Mouse (Mus musculus): Measurements from ENCODE around the gene Bricd5. TPM values are rescaled to one million over a fixed set of nuclear protein-coding genes. Genes with fewer than 3 reads are reported as not detected.

The Bricd5 gene
- total and polyA plus RNA-seq, 2 experiments = 0.67 TPM; not detected in 1

DNA sequence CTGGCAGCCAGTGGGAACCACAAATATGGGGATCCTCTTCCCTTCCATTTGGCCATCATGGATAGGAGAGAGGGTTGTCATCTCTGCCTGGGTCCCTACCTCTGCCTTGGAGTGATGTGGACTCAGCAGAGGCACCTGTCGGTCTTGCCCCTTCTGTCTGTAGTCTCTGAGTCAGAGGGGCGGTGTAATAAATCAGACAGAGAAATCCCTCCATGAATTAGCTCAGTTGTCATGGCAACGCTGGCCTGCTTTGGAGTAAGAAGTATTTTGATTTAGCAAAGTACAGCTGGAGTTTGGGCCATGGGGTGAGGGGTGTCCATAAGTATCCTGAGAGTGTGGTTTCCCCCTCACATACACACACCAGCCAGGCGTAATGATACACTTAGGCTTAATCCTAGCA is 16.7 kb downstream of the Bricd5 start:
- Histone ChIP-seq H3K36me3 (ENCODE audit: control insufficient read depth, insufficient read depth, low read length) (no peaks in the 10 kb centered on the region), H3K27ac (replicated peaks; ENCODE audit: insufficient read depth, low read depth, low read length) (no peak overlapping the region), H3K4me3 (ENCODE audit: insufficient read depth, low read depth, low read length) (no peak overlapping the region), H3K79me2 (ENCODE audit: control insufficient read depth, insufficient read depth, low read length) (no peaks in the 10 kb centered on the region), H3K9ac (ENCODE audit: low read depth, low read length) (no peak overlapping the region), H3K4me1 (ENCODE audit: control insufficient read depth, insufficient read depth, low read length) (no peaks in the 10 kb centered on the region), H3K27me3 (ENCODE audit: control insufficient read depth, insufficient read depth, low read length) (peaks cover 13% of the 10 kb centered on the region)
- no peak for TF ChIP-seq CTCF (IDR thresholded peaks at IDR 0.05; ENCODE audit: low read depth, low read length)
- TF ChIP-seq POLR2A (IDR thresholded peaks at IDR 0.05; ENCODE audit: extremely low read depth, insufficient read depth, low read length) = no peak
- DNase-seq (ENCODE audit: extremely low read depth, low read depth, low spot score) = no peak
- WGBS = 99% methylated on average over 4 of the region's 4 CpGs

DNA sequence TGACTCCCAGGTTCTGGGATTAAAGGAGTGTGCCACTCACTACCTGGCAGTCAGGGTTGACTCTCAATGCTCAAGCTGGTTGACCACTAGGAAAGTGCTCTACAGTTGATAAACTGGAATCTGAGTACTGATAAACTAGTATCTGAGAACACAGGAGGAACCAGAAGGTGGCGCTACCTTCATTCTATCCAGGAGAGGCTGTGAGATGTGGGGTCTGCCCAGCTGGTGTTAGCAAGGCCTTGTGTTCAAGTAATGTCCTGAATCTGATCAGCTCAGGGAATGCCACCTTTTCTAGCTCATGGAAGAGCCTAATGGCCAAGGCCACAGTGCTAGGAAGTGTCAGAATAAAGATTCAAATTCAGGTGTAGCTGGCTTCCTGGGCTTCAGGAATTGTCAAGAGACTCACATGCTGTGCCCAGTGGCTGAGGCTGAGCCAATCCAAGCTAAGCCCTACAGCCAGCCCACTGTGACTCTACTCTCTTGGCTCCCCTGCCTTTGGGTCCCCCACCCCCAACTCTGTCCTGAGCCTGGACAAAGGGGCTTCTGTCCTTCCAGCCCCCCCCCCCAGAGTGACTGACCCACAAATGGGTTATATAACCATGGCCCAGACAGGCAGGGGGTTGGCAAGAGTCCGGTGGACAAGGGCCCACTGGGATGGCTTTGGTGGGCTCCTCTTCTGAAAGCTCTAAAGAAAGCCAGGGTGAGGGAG is 21.1 kb downstream of the Bricd5 start:
- no peak for DNase-seq (ENCODE audit: extremely low read depth, low read depth, low spot score)
- no peak overlapping the region for H3K4me3 ChIP-seq (ENCODE audit: insufficient read depth, low read depth, low read length)
- no peaks in the 10 kb centered on the region for H3K79me2 ChIP-seq (ENCODE audit: control insufficient read depth, insufficient read depth, low read length)
- TF ChIP-seq POLR2A (IDR thresholded peaks at IDR 0.05; ENCODE audit: extremely low read depth, insufficient read depth, low read length) (no peak), CTCF (IDR thresholded peaks at IDR 0.05; ENCODE audit: low read depth, low read length) (peak; percentile 33; the same call in 1 of the 2 replicates)
- no peaks in the 10 kb centered on the region for H3K27me3 ChIP-seq (ENCODE audit: control insufficient read depth, insufficient read depth, low read length)
- H3K4me1 ChIP-seq (ENCODE audit: control insufficient read depth, insufficient read depth, low read length) = no peaks in the 10 kb centered on the region
- H3K27ac ChIP-seq (replicated peaks; ENCODE audit: insufficient read depth, low read depth, low read length) = no peak overlapping the region
- H3K9ac ChIP-seq (ENCODE audit: low read depth, low read length) = no peak overlapping the region
- no peaks in the 10 kb centered on the region for H3K36me3 ChIP-seq (ENCODE audit: control insufficient read depth, insufficient read depth, low read length)
- 63% methylated on average over 2 of the region's 2 CpGs for WGBS

DNA sequence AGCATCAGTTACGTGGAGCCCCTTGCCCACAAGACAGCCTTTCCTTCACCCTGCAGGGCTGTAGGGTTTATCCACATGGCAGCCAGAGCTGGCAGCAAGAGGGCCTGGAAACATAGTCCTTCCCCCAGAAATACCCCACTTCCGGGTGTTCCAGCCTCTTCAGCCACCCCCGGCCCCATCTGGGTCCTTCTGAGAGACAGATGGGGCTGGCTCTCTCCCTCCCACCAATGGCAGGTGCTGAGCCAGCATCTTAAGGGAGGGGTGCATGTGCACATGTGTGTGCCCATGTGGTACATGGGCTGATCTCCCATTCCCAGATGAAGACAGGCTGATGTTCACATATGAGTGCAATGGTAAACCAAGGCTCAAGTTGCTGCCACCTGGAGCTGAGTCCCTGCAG is 21.8 kb downstream of the Bricd5 start:
- no peak for TF ChIP-seq CTCF (IDR thresholded peaks at IDR 0.05; ENCODE audit: low read depth, low read length)
- TF ChIP-seq POLR2A (IDR thresholded peaks at IDR 0.05; ENCODE audit: extremely low read depth, insufficient read depth, low read length) = no peak
- WGBS = 80% methylated on average over 3 of the region's 3 CpGs

GRCm38 (mm10) chr17:24496026-24496425 is 22.3 kb downstream of the Bricd5 start:
- DNase-seq (ENCODE audit: extremely low read depth, low read depth, low spot score) = no peak
- no peak for TF ChIP-seq POLR2A (IDR thresholded peaks at IDR 0.05; ENCODE audit: extremely low read depth, insufficient read depth, low read length)
- no peak for TF ChIP-seq CTCF (IDR thresholded peaks at IDR 0.05; ENCODE audit: low read depth, low read length)
- WGBS = 100% methylated on average over 1 of the region's 1 CpGs

More for the DNA sequence above, 21.8 kb downstream of the Bricd5 start:
- no peak overlapping the region for H3K9ac ChIP-seq (ENCODE audit: low read depth, low read length)
- no peak overlapping the region for H3K4me3 ChIP-seq (ENCODE audit: insufficient read depth, low read depth, low read length)
- H3K4me1 ChIP-seq (ENCODE audit: control insufficient read depth, insufficient read depth, low read length) = no peaks in the 10 kb centered on the region
- H3K27me3 ChIP-seq (ENCODE audit: control insufficient read depth, insufficient read depth, low read length) = no peaks in the 10 kb centered on the region
- H3K79me2 ChIP-seq (ENCODE audit: control insufficient read depth, insufficient read depth, low read length) = no peaks in the 10 kb centered on the region
- no peaks in the 10 kb centered on the region for H3K36me3 ChIP-seq (ENCODE audit: control insufficient read depth, insufficient read depth, low read length)
- no peak overlapping the region for H3K27ac ChIP-seq (replicated peaks; ENCODE audit: insufficient read depth, low read depth, low read length)
- DNase-seq (ENCODE audit: extremely low read depth, low read depth, low spot score) = no peak

DNA sequence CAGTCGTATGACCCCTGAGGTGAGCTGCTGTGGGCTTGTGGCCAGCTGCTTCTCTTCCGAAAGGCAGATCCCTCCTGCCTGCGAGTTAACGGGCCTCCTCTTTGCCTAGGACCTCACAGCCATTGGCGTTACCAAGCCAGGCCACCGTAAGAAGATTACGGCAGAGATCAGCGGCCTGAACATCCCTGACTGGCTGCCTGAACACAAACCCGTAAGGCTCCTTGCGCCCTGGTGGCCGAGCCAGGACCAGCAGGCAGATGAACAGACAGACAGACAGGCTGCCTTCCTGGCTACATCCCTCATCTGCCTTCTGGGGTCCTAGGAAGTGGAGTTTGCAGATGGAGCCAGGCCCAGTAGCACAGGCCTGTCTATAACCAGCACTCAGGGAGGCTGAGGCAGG is 28.5 kb downstream of the Bricd5 start:
- Histone ChIP-seq H3K27ac (replicated peaks; ENCODE audit: insufficient read depth, low read depth, low read length) (no peak overlapping the region), H3K36me3 (ENCODE audit: control insufficient read depth, insufficient read depth, low read length) (no peaks in the 10 kb centered on the region), H3K27me3 (ENCODE audit: control insufficient read depth, insufficient read depth, low read length) (no peaks in the 10 kb centered on the region), H3K79me2 (ENCODE audit: control insufficient read depth, insufficient read depth, low read length) (no peaks in the 10 kb centered on the region), H3K9ac (ENCODE audit: low read depth, low read length) (no peak overlapping the region), H3K4me3 (ENCODE audit: insufficient read depth, low read depth, low read length) (no peak overlapping the region), H3K4me1 (ENCODE audit: control insufficient read depth, insufficient read depth, low read length) (no peaks in the 10 kb centered on the region)
- no peak for DNase-seq (ENCODE audit: extremely low read depth, low read depth, low spot score)
- WGBS = 57% methylated on average over 11 of the region's 11 CpGs
- TF ChIP-seq CTCF (IDR thresholded peaks at IDR 0.05; ENCODE audit: low read depth, low read length) = 0 out of 2 replicates have a peak, but pooled peaks have one; percentile 7
- TF ChIP-seq POLR2A (IDR thresholded peaks at IDR 0.05; ENCODE audit: extremely low read depth, insufficient read depth, low read length) = no peak

More at GRCm38 (mm10) chr17:24496026-24496425, 22.3 kb downstream of the Bricd5 start:
- Histone ChIP-seq H3K36me3 (ENCODE audit: control insufficient read depth, insufficient read depth, low read length) (no peaks in the 10 kb centered on the region), H3K4me1 (ENCODE audit: control insufficient read depth, insufficient read depth, low read length) (no peaks in the 10 kb centered on the region), H3K9ac (ENCODE audit: low read depth, low read length) (no peak overlapping the region), H3K27me3 (ENCODE audit: control insufficient read depth, insufficient read depth, low read length) (no peaks in the 10 kb centered on the region), H3K27ac (replicated peaks; ENCODE audit: insufficient read depth, low read depth, low read length) (no peak overlapping the region), H3K4me3 (ENCODE audit: insufficient read depth, low read depth, low read length) (no peak overlapping the region), H3K79me2 (ENCODE audit: control insufficient read depth, insufficient read depth, low read length) (no peaks in the 10 kb centered on the region)

DNA sequence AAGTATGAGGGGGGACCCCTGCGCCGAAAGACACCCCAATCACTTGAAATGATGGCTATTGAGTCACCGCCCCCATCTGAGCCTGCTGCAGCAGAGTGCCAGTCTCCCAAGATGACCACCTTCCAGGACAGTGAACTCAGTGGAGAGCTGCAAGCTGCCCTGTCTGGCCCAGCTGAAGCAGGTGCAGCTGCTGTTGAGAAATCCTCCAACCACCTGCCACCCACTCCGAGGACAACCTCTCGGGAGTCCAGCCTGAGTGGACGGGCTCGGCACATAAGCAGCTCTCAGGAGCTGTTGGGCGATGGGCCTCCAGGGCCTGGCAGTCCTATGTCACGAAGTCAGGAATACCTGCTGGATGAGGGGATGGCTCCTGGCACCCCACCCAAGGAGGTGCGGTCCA is 30.4 kb downstream of the Bricd5 start:
- H3K36me3 ChIP-seq (ENCODE audit: control insufficient read depth, insufficient read depth, low read length) = peaks cover 2% of the 10 kb centered on the region; the same call in 1 of the 2 replicates
- whole genome bisulfite sequencing = 87% methylated on average over 10 of the region's 10 CpGs
- no peak overlapping the region for H3K9ac ChIP-seq (ENCODE audit: low read depth, low read length)
- H3K4me3 ChIP-seq (ENCODE audit: insufficient read depth, low read depth, low read length) = no peak overlapping the region
- H3K4me1 ChIP-seq (ENCODE audit: control insufficient read depth, insufficient read depth, low read length) = no peaks in the 10 kb centered on the region
- H3K27ac ChIP-seq (replicated peaks; ENCODE audit: insufficient read depth, low read depth, low read length) = no peak overlapping the region
- no peaks in the 10 kb centered on the region for H3K27me3 ChIP-seq (ENCODE audit: control insufficient read depth, insufficient read depth, low read length)
- H3K79me2 ChIP-seq (ENCODE audit: control insufficient read depth, insufficient read depth, low read length) = no peaks in the 10 kb centered on the region
- TF ChIP-seq POLR2A (IDR thresholded peaks at IDR 0.05; ENCODE audit: extremely low read depth, insufficient read depth, low read length) = no peak
- TF ChIP-seq CTCF (IDR thresholded peaks at IDR 0.05; ENCODE audit: low read depth, low read length) = no peak
- no peak for DNase-seq (ENCODE audit: extremely low read depth, low read depth, low spot score)
